Mouse (Mus musculus) midbrain, embryonic 14.5 days (tissue): ENCODE data around the gene Tpst2. TPM values are rescaled to one million over a fixed set of nuclear protein-coding genes. Genes with fewer than 3 reads are reported as not detected.

Experiments
- ATAC-seq: fragments of 200-750 bp; cut with Nextera tagmentation; 2 replicates; pipeline ENCODE4 v1.8.0; 2017; ENCODE audit warnings: moderate number of reproducible peaks, moderate library complexity; ENCODE audit not compliant: low FRiP score, low TSS enrichment
- DNase-seq: peaks from one replicate; pipeline ENCODE4 v3.0.0-alpha.2; 2015
- H3K27ac ChIP-seq: fragments of 300-500 bp; sonication (generic); replicated peaks from 2 replicates; pipeline ENCODE4 v1.5.1; 2014; ENCODE audit warnings: mild to moderate bottlenecking, low read depth, low read length, moderate library complexity
- H3K27me3 ChIP-seq: fragments of 300-500 bp; sonication (generic); 2 replicates; pipeline ENCODE4 v1.6.1; 2014; ENCODE audit warnings: low read length, control low read depth, mixed read lengths; ENCODE audit not compliant: control insufficient read depth, insufficient read depth
- H3K36me3 ChIP-seq: fragments of 300-500 bp; sonication (generic); 2 replicates; pipeline ENCODE4 v1.6.1; 2014; ENCODE audit warnings: low read length, control low read depth; ENCODE audit not compliant: control insufficient read depth, insufficient read depth
- H3K4me1 ChIP-seq: fragments of 300-500 bp; sonication (generic); 2 replicates; pipeline ENCODE4 v1.6.1; 2014; ENCODE audit warnings: mild to moderate bottlenecking, antibody characterized with exemption, low read length, control low read depth; ENCODE audit not compliant: control insufficient read depth, insufficient read depth
- H3K4me2 ChIP-seq: fragments of 300-500 bp; sonication (generic); 2 replicates; pipeline ENCODE4 v1.6.1; 2014; ENCODE audit warnings: mild to moderate bottlenecking, low read length, moderate library complexity
- H3K4me3 ChIP-seq: fragments of 300-500 bp; sonication (generic); replicated peaks from 2 replicates; pipeline ENCODE4 v1.5.1; 2014; ENCODE audit warnings: low read depth, low read length
- H3K9ac ChIP-seq: fragments of 300-500 bp; sonication (generic); replicated peaks from 2 replicates; pipeline ENCODE4 v1.6.1; 2014; ENCODE audit warnings: mild to moderate bottlenecking, low read length, moderate library complexity
- H3K9me3 ChIP-seq: fragments of 300-500 bp; sonication (generic); 2 replicates; pipeline ENCODE4 v1.6.1; 2016; ENCODE audit warnings: low read length, control low read depth, mixed read lengths; ENCODE audit not compliant: control insufficient read depth
- WGBS: fragments of 180-500 bp; shearing (Covaris S2); extraction: QIAGEN DNeasy Blood & Tissue Kit; methylation state at CpG from one replicate; pipeline ENCODE4 v1.1.7; 2014; 5-methylcytosine and 5-hydroxymethylcytosine counted together
- polyA plus RNA-seq: library from polyadenylated mRNA; unstranded; fragments of >200 nt; fragmentation: Nextera tagmentation; extraction: Ambion mirVana; gene quantifications from 2 replicates; pipeline ENCODE4 v1.2.1, GENCODE M21; 2014

Gene Tpst2
- polyA plus RNA-seq, 1 experiment from 2014 or later = 26.4 TPM

DNA sequence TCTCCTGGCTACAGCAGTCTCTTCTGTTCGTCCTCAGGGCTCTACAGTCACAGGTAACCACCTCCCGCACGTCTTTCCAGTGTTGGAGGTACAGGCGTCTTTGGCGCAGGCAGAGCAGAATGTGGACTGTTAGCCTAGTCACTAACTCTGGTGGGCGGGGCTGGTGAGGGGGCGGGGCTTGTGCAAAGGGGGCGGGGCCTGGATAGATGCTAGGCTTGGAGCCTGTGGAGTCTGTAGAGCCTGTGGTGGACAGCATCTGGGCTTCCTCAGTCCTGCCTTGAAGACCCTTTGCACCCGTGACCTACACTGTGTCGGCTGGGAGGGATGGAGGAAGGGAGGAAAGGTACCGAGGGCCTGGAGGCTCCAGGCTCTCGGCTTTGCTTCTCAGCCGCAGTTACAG is 79.4 kb downstream of the Tpst2 start, which contains the start of gene Gm6583:
Gene Gm6583, minus strand, starts transcription at position 124 of the 400 bp plus-strand sequence.
- H3K27ac ChIP-seq = no peak within 1 kb of the TSS
- H3K9ac ChIP-seq = no peak within 1 kb of the TSS
- no peaks in the 10 kb centered on the region for H3K9me3 ChIP-seq
- peaks cover 50% of the 10 kb centered on the region for H3K36me3 ChIP-seq
- no peak within 1 kb of the TSS for H3K4me2 ChIP-seq
- H3K4me1 ChIP-seq = no peaks in the 10 kb centered on the region
- H3K4me3 ChIP-seq = no peak within 1 kb of the TSS
- H3K27me3 ChIP-seq = no peaks in the 10 kb centered on the region
- ATAC-seq (no peak), DNase-seq (no peak)
- WGBS = 65% methylated on average over 13 of the region's 13 CpGs

- WGBS = 96% methylated on average over 9 of the region's 9 CpGs
Observed at GRCm38 (mm10) chr5:112356322-112356721, 79.8 kb downstream of the Tpst2 start.

DNA sequence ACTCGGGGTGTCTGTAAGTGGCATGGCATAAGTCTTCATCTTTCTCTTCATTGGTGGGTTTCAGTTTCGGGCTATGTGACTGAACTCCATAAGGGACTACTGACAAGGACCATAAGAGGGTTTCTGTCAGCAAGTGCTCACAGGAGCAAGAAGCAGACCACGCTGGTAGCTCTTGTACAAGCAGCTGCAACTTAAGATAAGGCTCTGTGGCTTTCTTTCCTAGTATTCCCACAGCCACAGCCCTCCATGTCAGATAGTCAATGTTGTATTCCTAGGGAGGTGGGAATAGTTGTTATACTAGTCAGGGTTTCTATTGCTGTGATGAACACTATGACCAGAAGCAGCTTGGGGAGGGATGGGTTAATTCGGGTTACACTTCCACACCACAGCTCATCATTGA is 83.0 kb downstream of the Tpst2 start:
- Histone ChIP-seq H3K9ac (no peak overlapping the region), H3K4me3 (no peak overlapping the region), H3K27me3 (no peaks in the 10 kb centered on the region), H3K9me3 (no peaks in the 10 kb centered on the region), H3K27ac (no peak overlapping the region), H3K4me1 (no peaks in the 10 kb centered on the region), H3K36me3 (peaks cover 51% of the 10 kb centered on the region), H3K4me2 (no peak overlapping the region)
- no peak for ATAC-seq
- no peak for DNase-seq
- 96% methylated on average over 4 of the region's 4 CpGs for WGBS

More at GRCm38 (mm10) chr5:112356322-112356721, 79.8 kb downstream of the Tpst2 start:
- H3K4me3 ChIP-seq = no peak overlapping the region
- H3K4me1 ChIP-seq = no peaks in the 10 kb centered on the region
- no peak for ATAC-seq
- H3K4me2 ChIP-seq = no peak overlapping the region
- no peak overlapping the region for H3K9ac ChIP-seq
- H3K9me3 ChIP-seq = no peaks in the 10 kb centered on the region
- H3K27ac ChIP-seq = no peak overlapping the region
- peaks cover 47% of the 10 kb centered on the region for H3K36me3 ChIP-seq
- H3K27me3 ChIP-seq = no peaks in the 10 kb centered on the region
- no peak for DNase-seq

GRCm38 (mm10) chr5:112360077-112360476 is 83.6 kb downstream of the Tpst2 start:
- H3K4me2 ChIP-seq = no peak overlapping the region
- H3K4me3 ChIP-seq = no peak overlapping the region
- ATAC-seq (no peak), DNase-seq (no peak)
- H3K9me3 ChIP-seq = no peaks in the 10 kb centered on the region
- H3K9ac ChIP-seq = no peak overlapping the region
- peaks cover 51% of the 10 kb centered on the region for H3K36me3 ChIP-seq
- H3K4me1 ChIP-seq = no peaks in the 10 kb centered on the region
- 95% methylated on average over 3 of the region's 3 CpGs for WGBS
- no peak overlapping the region for H3K27ac ChIP-seq
- H3K27me3 ChIP-seq = no peaks in the 10 kb centered on the region

DNA sequence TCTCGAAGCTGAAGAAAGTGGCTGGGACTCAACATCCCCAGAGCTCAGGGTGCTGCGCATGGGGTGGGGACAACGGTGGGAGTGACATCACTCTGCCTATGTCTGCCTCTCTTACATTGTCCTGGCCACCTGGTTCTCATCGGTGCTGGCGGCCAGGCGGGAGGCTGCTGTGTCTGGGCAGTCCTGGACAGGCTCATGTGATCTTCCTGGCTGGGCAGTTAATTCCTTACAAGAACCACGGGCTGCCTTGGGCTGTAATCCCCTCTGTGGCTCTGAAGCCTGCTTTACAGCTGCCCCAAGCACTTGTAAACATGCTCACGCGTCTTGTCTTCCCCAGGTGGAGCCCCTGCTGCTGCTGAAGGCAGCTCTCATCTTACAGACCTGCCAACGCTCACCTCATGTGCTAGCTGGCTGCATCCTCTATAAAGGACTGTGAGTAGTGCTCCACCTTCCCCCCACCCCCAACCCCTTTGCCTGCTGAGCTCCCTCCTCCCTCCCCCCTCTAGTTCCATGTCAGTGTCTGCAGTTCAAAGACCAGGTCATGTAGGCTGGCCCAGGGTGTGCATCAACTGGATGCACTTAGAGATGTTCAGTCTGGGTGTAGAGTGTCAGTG is 87.8 kb downstream of the Tpst2 start:
- no peak for ATAC-seq
- Histone ChIP-seq H3K4me2 (no peak overlapping the region), H3K4me3 (no peak overlapping the region), H3K27ac (no peak overlapping the region), H3K4me1 (0 out of 2 replicates have a peak, but pooled peaks cover 1% of the 10 kb centered on the region), H3K27me3 (no peaks in the 10 kb centered on the region), H3K9me3 (no peaks in the 10 kb centered on the region), H3K36me3 (peaks cover 57% of the 10 kb centered on the region), H3K9ac (no peak overlapping the region)
- 75% methylated on average over 10 of the region's 10 CpGs for WGBS
- no peak for DNase-seq

Other genes with a start within 250 kb of the Tpst2 start
- 0.93 and 1.2 TPM in 2 replicates for gene Cryba4, start 24.2 kb upstream of the Tpst2 start, polyA plus RNA-seq
- gene Crybb1, start 20.9 kb upstream of the Tpst2 start, polyA plus RNA-seq = 1.9 and 3.8 TPM in 2 replicates
- 29.1 and 29.9 TPM in 2 replicates for gene Tfip11, start 49.7 kb downstream of the Tpst2 start, polyA plus RNA-seq
- 52.4 and 68.6 TPM in 2 replicates for gene Srrd, start 66.3 kb downstream of the Tpst2 start, polyA plus RNA-seq
- gene Hps4, start 66.4 kb downstream of the Tpst2 start, polyA plus RNA-seq = 42.0 and 47.4 TPM in 2 replicates
- 0.12 and 0.26 TPM in 2 replicates for gene Gm6583, start 79.3 kb downstream of the Tpst2 start, polyA plus RNA-seq
- 91.5 and 103 TPM in 2 replicates for gene Asphd2, start 118.2 kb downstream of the Tpst2 start, polyA plus RNA-seq
- gene Gm6588, start 172.7 kb downstream of the Tpst2 start, polyA plus RNA-seq = 0.26 and 0.61 TPM in 2 replicates